Mouse (Mus musculus) erythroid progenitor cell, adult 5-6 weeks (primary cell): ENCODE data around the gene Smg9. TPM values are rescaled to one million over a fixed set of nuclear protein-coding genes. Genes with fewer than 3 reads are reported as not detected.
"Not testable (repeated sequence)": the region's sequence is repeated elsewhere in the genome, so short reads cannot be mapped to it uniquely, and the experiment has no call there.

Experiments used
- ATAC-seq: replicated peaks from 2 replicates; pipeline ENCODE4 v1.8.0; 2016; ENCODE audit warnings: moderate number of reproducible peaks, mild to moderate bottlenecking, moderate TSS enrichment, inconsistent platforms; ENCODE audit not compliant: poor library complexity, low FRiP score, severe bottlenecking
- total RNA-seq, 2 experiments: library from RNA; stranded (forward) in 1 of 2; stranded (reverse) in 1 of 2; fragments of 150-400 nt in 1 of 2; fragments of 186-747, 209-891 nt in 1 of 2; gene quantifications; 2 replicates each; pipeline versions ENCODE4 v1.2.3 to v1.2.4; 2015 to 2017; ENCODE audit warnings: low replicate concordance in 2 of 2

The Smg9 gene
- total RNA-seq, 2 experiments from 2014 or later = 42.7 to 52.0 TPM

GRCm38 (mm10) chr7:24400489-24400888, 1.1 kb downstream of the Smg9 start:
- not testable (repeated sequence) for ATAC-seq

GRCm38 (mm10) chr7:24402851-24403250, 3.4 kb downstream of the Smg9 start:
- ATAC-seq = no peak

DNA sequence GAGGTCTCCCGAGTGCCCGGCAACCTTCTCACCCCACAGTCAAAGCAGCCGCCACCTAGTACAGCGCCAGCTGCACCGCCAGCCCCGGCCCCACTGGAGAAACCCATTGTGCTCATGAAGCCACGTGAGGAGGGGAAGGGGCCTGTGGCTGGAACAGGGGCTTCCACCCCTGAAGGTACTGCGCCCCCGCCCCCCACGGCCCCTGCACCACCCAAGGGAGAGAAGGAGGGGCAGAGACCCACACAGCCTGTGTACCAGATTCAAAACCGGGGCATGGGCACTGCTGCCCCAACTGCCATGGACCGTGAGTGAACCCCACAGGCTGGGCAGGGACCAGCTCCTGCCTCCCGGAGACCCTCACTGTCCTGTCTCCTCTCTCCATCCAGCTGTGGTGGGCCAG, 6.2 kb downstream of the Smg9 start:
- ATAC-seq = no peak

DNA sequence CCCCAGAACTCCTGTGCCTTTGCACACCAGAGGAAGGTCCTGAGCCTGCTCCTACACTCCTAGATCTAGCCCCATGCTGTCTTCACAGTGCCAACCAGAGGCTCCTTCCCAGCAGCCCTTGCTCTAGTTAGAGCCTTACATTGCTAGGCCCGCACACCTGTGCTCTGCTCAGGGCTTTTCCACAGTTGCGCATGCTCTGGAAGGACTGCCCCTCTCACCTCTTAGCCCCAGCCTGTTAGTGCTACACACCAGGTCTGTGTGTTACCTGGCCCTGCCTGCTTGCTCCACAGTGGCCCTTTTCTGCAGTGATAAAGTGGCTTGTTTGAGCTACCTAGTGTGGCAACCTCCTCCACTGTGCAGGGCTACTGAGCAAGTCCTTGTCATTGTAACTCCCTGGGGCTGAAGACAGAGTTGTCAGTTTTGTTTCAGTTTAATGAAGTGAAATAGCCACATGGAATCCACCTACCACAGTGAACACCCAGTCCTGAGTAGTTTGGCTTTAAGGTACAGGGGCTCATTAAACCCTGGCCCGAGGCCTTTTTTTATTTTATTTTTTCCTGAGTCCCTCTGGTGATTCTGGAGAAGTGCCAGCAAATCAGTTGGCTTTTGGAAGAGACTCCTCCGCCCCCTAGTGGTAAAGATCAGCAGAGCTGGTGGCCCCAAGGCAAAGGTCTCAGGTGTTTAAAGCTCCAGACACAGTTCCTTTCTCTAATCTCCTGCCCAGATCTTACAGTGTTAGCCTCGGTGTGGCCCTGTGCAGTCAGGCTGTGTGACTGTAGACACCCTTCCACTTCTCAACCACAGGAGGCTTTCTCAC, 7.3 kb downstream of the Smg9 start:
- ATAC-seq = peak; percentile 59

- no peak for ATAC-seq
These were observed 8.8 kb downstream of the Smg9 start for GRCm38 (mm10) chr7:24408186-24408585.

DNA sequence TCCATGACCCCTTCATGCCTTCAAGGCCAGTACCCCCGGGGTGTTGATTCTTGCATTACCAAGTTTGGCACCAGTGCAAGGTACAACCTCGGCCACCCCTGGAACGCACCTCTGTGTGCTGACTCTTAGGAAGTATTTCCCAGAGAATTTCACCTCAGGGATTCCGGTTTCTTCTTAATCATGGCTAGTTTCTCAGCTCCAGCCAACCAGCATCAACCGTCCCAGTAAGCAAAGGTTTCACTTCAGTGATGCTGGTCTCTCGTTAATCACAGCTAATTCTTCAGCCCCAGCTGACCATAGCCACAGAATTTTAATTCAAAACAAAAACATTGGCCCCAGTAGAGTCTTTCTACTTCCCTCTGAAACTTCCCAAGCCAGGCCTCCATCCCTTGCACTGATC, 10.7 kb downstream of the Smg9 start:
- no peak for ATAC-seq

- no peak for ATAC-seq
These were observed 11.4 kb downstream of the Smg9 start for GRCm38 (mm10) chr7:24410831-24411230.

DNA sequence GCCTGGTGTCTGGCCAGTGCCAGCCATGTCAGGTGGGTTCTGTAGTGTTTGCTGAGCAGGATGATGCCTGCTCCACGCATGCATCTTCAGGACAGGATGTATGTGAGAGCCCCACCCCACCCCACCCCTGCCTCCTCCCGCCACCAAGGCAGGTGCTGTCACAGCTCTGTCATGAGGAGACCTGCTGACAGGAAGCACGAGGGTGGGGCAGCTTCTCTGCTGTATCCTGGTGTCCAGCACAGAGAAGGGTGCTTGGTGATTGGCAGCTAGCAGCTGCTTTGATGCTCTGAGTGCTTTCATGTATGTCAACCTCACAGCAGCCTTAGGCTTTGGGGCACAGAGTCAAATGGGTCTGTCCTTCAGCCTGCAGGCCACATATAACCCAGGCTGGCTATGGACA, 14.2 kb downstream of the Smg9 start:
- ATAC-seq = no peak

- no peak for ATAC-seq
These were observed 15.8 kb downstream of the Smg9 start for GRCm38 (mm10) chr7:24415261-24415660.

DNA sequence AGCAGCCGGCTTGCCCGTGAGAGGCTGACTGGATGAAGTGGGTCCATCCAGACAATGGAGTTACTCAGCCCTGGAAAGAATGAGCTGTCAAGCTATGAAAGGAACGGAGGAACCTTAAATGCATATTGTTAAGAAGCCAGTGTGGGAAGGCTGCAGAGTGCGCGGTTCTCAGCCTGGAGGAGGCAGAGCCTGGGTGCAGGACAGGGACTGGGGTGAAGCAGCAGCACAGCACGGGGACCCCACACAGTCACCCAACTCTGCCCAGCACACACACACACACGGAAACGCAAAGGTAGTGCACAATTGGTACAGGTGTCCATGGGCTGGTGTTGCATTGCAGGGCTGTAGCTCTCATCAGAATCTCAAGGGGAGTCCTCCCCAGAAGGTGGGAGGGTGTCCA, 20.2 kb downstream of the Smg9 start:
- ATAC-seq = no peak

DNA sequence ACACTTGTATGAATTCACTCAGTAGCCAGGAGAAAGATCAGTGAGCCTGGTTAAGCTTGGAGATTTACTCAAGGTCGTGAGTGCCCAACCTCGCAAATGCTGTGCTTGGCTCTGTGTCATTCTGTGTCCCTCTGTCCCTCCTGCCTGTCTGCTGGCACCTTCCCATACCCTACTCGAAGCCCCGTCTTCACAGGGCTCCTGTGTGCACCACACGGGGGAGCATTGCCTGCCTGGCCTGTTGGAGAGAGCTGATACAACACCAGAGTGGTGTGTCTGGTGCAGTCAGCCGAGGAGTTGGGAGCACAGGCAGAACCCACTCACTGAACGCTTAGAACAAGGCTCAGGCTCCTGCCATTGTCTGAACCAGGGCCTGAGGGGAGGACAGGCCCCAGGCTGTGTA, 22.2 kb downstream of the Smg9 start:
- no peak for ATAC-seq

DNA sequence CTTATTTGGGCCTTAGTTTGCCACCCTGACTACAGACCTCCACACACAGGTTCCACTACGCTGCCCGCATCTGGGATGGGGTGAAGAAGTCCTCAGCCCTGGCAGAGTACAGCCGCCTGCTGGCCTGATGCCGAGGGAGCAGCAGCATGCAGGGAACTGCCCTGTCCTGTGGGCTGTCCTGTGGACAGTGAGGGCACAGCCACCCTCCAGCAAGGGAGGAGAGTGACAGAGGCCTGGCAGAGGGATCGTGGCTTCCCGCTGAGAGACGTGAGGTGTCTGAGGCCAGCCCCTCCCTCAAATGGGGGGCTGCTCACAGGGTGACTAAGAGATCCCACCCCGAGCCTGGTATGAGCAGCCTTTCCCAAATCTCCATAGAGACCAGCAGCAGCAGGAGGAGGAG, 22.8 kb downstream of the Smg9 start:
- no peak for ATAC-seq

DNA sequence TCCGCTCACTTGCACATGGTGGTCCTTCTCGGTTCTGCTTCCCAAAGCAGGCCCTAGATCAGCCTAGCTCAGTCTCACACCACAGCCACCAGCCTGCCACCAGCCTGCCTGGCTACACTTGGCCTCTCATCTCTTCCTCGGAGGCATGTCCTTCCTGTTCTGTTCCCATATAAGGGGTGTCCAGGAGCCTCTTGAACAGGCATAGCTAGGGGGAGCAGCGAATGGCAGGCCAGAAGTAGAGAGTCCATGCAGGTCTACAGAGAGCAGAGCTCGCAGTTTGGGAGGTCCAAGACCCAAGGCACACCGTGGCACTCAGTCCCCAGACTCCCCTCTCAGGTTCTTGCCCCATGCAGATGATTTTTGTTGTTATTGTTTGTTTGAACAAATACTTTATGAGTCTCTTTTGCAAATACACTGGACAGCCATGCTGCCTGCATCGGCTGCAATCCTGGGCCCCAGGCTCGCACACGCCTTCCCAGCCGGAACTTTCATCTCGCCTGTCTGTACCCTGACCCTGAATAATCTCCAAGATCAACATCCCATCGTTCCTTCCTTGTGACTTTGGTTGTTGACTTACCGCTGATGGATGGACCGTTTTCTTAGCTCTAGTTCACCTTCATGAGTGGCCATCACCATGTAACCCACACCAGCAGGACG, 23.8 kb downstream of the Smg9 start:
- ATAC-seq = no peak

DNA sequence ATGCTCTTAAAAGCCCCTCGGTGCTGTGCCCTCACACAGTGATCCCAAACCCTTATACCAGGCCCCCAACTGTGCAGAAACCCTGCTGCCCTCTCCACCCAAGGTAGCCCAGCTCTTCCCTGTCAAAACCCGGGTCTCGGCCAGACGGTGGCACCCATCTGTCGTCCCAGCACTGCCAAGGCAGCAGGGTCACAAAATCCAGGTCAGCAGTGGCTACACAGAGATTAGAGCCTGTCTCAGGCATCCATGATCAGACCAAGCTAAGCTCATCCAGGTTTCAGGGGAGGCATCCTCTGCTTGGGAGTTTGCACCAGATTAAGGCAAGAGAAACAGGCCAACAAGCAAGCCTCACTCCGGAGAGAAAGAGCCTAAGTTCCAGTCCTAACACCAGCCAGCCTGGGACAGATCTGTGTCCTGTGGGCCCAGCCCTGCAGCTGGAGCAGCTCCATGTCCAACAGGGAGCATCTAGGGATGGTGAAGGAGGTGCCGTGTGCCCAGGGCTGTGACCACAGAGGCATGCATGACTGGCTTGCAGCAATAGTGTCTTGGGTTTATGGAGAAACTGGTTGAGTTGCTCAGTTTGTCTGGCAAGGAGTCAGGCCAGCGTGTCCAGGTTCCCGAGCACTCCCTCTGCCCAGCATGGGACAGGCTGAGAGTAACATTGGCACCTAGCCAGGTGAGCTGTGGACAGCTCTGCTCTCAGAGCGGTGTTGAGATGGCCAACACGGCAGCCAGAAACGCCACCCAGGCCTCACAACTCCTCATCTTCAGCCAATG, 24.7 kb downstream of the Smg9 start:
- no peak for ATAC-seq

DNA sequence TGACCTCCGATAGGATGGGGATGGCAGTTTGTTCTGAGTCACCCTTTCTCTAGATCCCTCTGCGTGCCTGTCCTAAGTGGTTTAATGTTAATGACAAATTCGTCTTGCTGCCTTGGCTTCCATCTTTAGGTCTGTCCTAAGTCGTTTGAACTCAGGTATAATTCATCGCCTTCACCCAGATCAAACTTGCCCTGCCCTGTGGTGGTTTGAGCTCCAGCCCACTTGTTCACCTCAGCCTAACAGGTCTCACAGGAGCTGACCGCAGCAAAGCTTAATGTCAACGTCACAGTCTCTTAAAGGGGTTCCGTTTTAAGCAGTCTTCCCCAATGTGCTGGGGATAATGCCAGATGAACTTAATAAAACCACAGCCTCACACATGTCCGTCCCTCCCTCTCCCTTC, 26.5 kb downstream of the Smg9 start:
- no peak for ATAC-seq

- no peak for ATAC-seq
These were observed 27.7 kb downstream of the Smg9 start for GRCm38 (mm10) chr7:24427168-24427567.

GRCm38 (mm10) chr7:24428725-24429124, 29.3 kb downstream of the Smg9 start:
- no peak for ATAC-seq

GRCm38 (mm10) chr7:24429413-24430112, 30.1 kb downstream of the Smg9 start:
- ATAC-seq = no peak

- no peak for ATAC-seq
These were observed 31.3 kb downstream of the Smg9 start for GRCm38 (mm10) chr7:24430551-24431345.
